Mouse (Mus musculus): ENCODE measurements at regions not wholly inside any gene's neighbourhood (a gene's known extent, or its start where the extent isn't known, plus 50 kb on each side); places are given as distances from the start of the nearest gene placed in this dataset.
"Not testable (repeated sequence)": the region's sequence is repeated elsewhere in the genome, so short reads cannot be mapped to it uniquely, and the experiment has no call there.

DNA sequence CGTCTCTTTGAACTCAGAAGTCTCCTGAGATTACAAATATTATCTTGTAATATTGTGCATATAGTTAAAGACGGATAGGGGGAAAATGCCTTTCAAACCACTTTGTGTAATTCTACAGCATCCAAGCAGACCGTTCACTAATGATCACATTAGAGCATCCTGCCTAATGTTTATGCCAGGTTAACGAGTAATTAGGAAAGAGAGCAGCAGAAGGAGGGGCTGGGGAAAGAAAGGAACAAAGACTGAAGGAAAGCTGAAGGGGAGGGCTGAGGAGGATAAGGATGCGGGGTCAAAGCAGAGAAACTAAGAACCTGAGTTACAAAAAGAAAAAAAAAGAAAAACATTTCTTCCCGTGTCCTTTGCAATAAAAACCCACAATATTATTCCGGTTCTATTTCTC is 226.7 kb upstream of the Gpc6 start:
- Histone ChIP-seq H3K9me3 (ENCODE audit: control insufficient read depth, low read length) (no peaks in the 10 kb centered on the region), H3K4me2 (ENCODE audit: low read length) (no peak overlapping the region), H3K36me3 (ENCODE audit: control insufficient read depth, insufficient read depth, low read length) (no peaks in the 10 kb centered on the region), H3K4me1 (ENCODE audit: control insufficient read depth, insufficient read depth, low read depth, low read length) (no peaks in the 10 kb centered on the region), H3K27me3 (replicated peaks; ENCODE audit: control insufficient read depth, insufficient read depth, low read length) (no peaks in the 10 kb centered on the region), H3K9ac (ENCODE audit: low read depth, low read length) (no peak overlapping the region), H3K4me3 (ENCODE audit: low read length) (no peak overlapping the region), H3K27ac (ENCODE audit: low read depth, low read length) (no peak overlapping the region)
- WGBS = 63% methylated on average over 7 of the region's 7 CpGs
- ATAC-seq = no peak

DNA sequence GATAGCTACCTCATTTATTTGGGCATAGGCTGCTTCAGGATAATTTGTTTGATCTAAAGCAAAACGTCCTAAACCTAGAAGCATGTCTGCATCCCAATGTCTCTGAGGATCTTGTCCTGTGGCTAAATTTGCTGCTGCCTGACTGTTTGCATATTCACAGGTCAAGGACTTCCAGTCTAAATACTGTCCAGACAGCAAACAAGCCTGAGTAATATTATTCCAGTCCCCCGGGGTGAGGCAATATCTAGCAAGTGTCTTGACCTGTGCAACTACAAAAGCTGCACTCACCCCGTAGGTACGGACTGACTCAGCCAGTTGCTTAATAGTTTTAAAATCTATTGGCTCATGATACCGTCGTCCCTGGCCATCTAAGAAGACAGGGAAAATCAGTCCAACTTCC is 190.5 kb upstream of the Gpc6 start:
- not testable (repeated sequence) for H3K9ac ChIP-seq (ENCODE audit: low read depth, low read length); H3K4me2 ChIP-seq (ENCODE audit: low read length); H3K27me3 ChIP-seq (replicated peaks; ENCODE audit: control insufficient read depth, insufficient read depth, low read length); H3K27ac ChIP-seq (ENCODE audit: low read depth, low read length); H3K4me1 ChIP-seq (ENCODE audit: control insufficient read depth, insufficient read depth, low read depth, low read length); H3K9me3 ChIP-seq (ENCODE audit: control insufficient read depth, low read length); H3K4me3 ChIP-seq (ENCODE audit: low read length); H3K36me3 ChIP-seq (ENCODE audit: control insufficient read depth, insufficient read depth, low read length); ATAC-seq
- WGBS = 63% methylated on average over 6 of the region's 6 CpGs

DNA sequence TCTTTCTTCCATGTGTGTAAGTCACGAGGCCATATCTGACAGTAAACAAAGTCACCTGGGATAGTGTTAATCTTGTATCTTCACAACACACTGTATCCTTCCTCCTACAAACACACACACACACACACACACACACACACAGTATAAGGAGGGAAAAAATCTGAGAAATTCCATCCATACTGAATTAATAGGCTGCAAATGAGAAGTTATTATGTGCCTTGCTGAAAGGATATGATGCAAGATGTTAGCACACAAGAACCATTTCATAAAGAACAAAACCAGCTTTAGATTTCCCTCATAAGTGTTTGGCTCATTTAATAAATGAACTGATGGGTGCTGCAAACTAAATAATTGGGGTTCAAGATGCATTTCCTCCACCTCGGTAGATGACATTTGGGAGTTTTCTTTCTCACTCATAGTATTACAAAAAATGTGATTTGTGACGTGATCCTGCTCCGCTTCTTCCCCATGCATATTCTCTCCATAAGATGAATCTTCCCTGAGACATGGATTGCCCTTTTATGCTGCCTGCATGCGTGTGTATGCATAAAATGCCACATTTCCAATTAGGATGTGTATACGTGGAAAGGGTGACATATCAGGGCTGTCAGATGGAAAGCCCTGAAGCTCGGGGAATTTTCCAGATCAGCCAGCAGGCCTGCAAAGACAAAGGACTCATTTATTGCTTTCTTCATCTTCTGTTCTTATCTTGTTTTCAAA is 170.5 kb upstream of the Gpc6 start:
- no peak overlapping the region for H3K4me3 ChIP-seq (ENCODE audit: low read length)
- no peak overlapping the region for H3K27ac ChIP-seq (ENCODE audit: low read depth, low read length)
- no peaks in the 10 kb centered on the region for H3K9me3 ChIP-seq (ENCODE audit: control insufficient read depth, low read length)
- H3K9ac ChIP-seq (ENCODE audit: low read depth, low read length) = no peak overlapping the region
- WGBS = 78% methylated on average over 7 of the region's 7 CpGs
- no peaks in the 10 kb centered on the region for H3K27me3 ChIP-seq (replicated peaks; ENCODE audit: control insufficient read depth, insufficient read depth, low read length)
- ATAC-seq = no peak
- H3K4me2 ChIP-seq (ENCODE audit: low read length) = no peak overlapping the region
- H3K36me3 ChIP-seq (ENCODE audit: control insufficient read depth, insufficient read depth, low read length) = no peaks in the 10 kb centered on the region
- no peaks in the 10 kb centered on the region for H3K4me1 ChIP-seq (ENCODE audit: control insufficient read depth, insufficient read depth, low read depth, low read length)

DNA sequence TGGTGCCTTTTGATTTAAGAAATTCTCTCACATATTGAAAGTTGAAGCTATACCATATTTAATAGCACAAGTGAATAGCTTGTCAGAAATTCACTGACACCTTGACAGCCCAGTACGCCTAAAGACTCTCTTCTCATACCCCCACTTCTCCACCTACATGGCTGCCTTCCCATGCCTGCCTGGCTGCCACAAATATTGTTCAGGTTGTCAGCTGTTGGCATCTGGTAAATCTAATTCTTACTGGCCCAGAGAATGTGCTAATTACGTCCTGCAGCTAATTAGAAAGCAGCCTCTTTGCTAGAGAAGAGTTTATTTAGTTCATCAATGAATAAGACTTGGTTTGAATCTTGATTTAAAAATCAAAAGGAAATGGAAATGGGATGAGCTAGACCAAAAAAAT is 163.7 kb upstream of the Gpc6 start:
- ATAC-seq = no peak

DNA sequence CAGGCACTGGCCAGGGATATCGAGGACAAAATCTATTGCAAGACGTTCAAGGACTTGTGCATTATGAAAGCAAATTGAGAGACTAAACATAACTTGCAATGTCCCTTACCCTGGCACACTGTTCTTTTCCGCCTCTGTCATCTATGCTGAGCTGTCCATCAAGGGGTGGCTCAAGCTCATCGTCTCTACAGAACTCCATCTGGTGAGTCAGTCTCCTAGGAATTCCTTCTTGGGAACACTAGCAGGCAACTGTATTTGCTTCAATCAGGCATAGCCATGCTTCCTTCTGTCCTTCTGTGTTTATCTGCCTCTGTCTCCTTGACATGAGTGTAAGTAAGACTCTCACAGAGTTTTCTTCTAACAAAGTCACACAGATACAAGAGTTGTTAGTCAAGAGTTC is 154.0 kb upstream of the Gpc6 start:
- H3K9ac ChIP-seq (ENCODE audit: low read depth, low read length) = no peak overlapping the region
- 86% methylated on average over 4 of the region's 4 CpGs for WGBS
- H3K4me1 ChIP-seq (ENCODE audit: control insufficient read depth, insufficient read depth, low read depth, low read length) = no peaks in the 10 kb centered on the region
- no peak overlapping the region for H3K27ac ChIP-seq (ENCODE audit: low read depth, low read length)
- no peak overlapping the region for H3K4me2 ChIP-seq (ENCODE audit: low read length)
- no peaks in the 10 kb centered on the region for H3K9me3 ChIP-seq (ENCODE audit: control insufficient read depth, low read length)
- no peaks in the 10 kb centered on the region for H3K27me3 ChIP-seq (replicated peaks; ENCODE audit: control insufficient read depth, insufficient read depth, low read length)
- ATAC-seq = no peak
- no peak overlapping the region for H3K4me3 ChIP-seq (ENCODE audit: low read length)
- H3K36me3 ChIP-seq (ENCODE audit: control insufficient read depth, insufficient read depth, low read length) = no peaks in the 10 kb centered on the region

More for the DNA sequence above, 163.7 kb upstream of the Gpc6 start:
- Histone ChIP-seq H3K36me3 (ENCODE audit: control insufficient read depth, insufficient read depth, low read length) (no peaks in the 10 kb centered on the region), H3K4me2 (ENCODE audit: low read length) (no peak overlapping the region), H3K4me3 (ENCODE audit: low read length) (no peak overlapping the region), H3K27ac (ENCODE audit: low read depth, low read length) (no peak overlapping the region), H3K9ac (ENCODE audit: low read depth, low read length) (no peak overlapping the region), H3K4me1 (ENCODE audit: control insufficient read depth, insufficient read depth, low read depth, low read length) (no peaks in the 10 kb centered on the region), H3K27me3 (replicated peaks; ENCODE audit: control insufficient read depth, insufficient read depth, low read length) (no peaks in the 10 kb centered on the region), H3K9me3 (ENCODE audit: control insufficient read depth, low read length) (no peaks in the 10 kb centered on the region)
- WGBS = 50% methylated on average over 2 of the region's 2 CpGs

DNA sequence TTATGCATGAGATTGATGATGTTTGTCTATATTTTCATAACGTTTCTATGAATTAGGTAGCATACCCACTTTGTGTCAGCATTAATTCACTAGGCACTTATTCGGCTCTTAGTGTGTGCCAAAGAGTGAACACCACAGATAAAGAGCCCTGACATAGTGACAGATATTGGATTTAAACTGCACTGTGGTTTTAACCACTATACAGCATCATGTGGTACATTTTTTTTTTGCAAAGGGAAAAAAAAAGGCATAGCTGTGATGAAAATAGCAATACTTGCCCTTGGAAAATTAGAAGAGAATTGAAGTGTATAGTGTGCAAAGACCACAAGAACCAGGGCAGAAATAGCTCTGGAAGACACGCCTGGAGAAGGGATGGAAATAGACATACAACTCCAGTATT is 153.4 kb upstream of the Gpc6 start:
- Histone ChIP-seq H3K4me3 (ENCODE audit: low read length) (no peak overlapping the region), H3K9ac (ENCODE audit: low read depth, low read length) (no peak overlapping the region), H3K4me1 (ENCODE audit: control insufficient read depth, insufficient read depth, low read depth, low read length) (no peaks in the 10 kb centered on the region), H3K9me3 (ENCODE audit: control insufficient read depth, low read length) (no peaks in the 10 kb centered on the region), H3K4me2 (ENCODE audit: low read length) (no peak overlapping the region), H3K36me3 (ENCODE audit: control insufficient read depth, insufficient read depth, low read length) (no peaks in the 10 kb centered on the region), H3K27me3 (replicated peaks; ENCODE audit: control insufficient read depth, insufficient read depth, low read length) (no peaks in the 10 kb centered on the region), H3K27ac (ENCODE audit: low read depth, low read length) (no peak overlapping the region)
- ATAC-seq = no peak
- 90% methylated on average over 3 of the region's 3 CpGs for WGBS

DNA sequence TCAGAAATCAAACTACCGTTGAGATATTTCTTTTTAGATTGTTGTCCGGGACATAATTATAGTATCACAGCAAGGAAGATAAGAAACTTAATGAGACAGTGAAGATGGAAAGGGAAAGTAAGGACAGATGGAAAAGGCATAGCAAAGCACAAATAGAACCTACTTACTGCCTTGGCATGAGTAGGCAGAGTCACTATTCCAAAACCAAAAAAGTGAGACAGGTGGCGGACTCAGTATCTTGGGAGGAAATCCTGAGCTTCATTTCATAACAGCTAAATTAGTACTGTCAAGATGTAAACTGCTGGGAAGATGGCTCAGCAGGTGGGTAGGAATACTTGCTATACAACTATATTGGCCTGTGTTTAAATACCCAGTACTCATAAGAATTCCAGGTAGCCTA is 145.5 kb upstream of the Gpc6 start:
- no peaks in the 10 kb centered on the region for H3K36me3 ChIP-seq (ENCODE audit: control insufficient read depth, insufficient read depth, low read length)
- H3K9me3 ChIP-seq (ENCODE audit: control insufficient read depth, low read length) = no peaks in the 10 kb centered on the region
- H3K9ac ChIP-seq (ENCODE audit: low read depth, low read length) = no peak overlapping the region
- 91% methylated on average over 3 of the region's 3 CpGs for WGBS
- H3K4me2 ChIP-seq (ENCODE audit: low read length) = no peak overlapping the region
- H3K4me3 ChIP-seq (ENCODE audit: low read length) = no peak overlapping the region
- ATAC-seq = no peak
- H3K27ac ChIP-seq (ENCODE audit: low read depth, low read length) = no peak overlapping the region
- H3K27me3 ChIP-seq (replicated peaks; ENCODE audit: control insufficient read depth, insufficient read depth, low read length) = no peaks in the 10 kb centered on the region
- H3K4me1 ChIP-seq (ENCODE audit: control insufficient read depth, insufficient read depth, low read depth, low read length) = no peaks in the 10 kb centered on the region

DNA sequence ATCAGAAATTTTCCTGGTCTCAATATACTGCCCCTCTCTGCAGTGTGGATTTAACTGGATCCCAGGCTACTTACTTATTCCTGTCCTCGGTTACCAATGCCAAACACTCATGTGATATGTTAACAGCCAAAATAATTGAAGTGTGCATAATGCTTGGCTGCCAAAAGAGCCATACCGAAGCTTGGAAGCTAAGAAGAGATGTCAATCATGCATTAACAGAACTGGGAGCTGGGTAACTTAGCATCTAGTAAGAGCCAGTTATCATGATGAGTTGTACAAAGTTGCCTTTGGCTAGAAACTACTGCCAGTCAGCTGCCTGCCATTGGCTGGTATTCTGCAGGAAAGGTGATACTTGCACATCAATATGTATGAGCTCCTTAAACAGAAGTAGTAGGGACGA is 141.3 kb upstream of the Gpc6 start:
- no peaks in the 10 kb centered on the region for H3K36me3 ChIP-seq (ENCODE audit: control insufficient read depth, insufficient read depth, low read length)
- no peak overlapping the region for H3K4me3 ChIP-seq (ENCODE audit: low read length)
- ATAC-seq = no peak
- H3K4me2 ChIP-seq (ENCODE audit: low read length) = no peak overlapping the region
- no peaks in the 10 kb centered on the region for H3K4me1 ChIP-seq (ENCODE audit: control insufficient read depth, insufficient read depth, low read depth, low read length)
- H3K27ac ChIP-seq (ENCODE audit: low read depth, low read length) = no peak overlapping the region
- H3K27me3 ChIP-seq (replicated peaks; ENCODE audit: control insufficient read depth, insufficient read depth, low read length) = no peaks in the 10 kb centered on the region
- no peaks in the 10 kb centered on the region for H3K9me3 ChIP-seq (ENCODE audit: control insufficient read depth, low read length)
- 57% methylated on average over 3 of the region's 3 CpGs for WGBS
- H3K9ac ChIP-seq (ENCODE audit: low read depth, low read length) = no peak overlapping the region

DNA sequence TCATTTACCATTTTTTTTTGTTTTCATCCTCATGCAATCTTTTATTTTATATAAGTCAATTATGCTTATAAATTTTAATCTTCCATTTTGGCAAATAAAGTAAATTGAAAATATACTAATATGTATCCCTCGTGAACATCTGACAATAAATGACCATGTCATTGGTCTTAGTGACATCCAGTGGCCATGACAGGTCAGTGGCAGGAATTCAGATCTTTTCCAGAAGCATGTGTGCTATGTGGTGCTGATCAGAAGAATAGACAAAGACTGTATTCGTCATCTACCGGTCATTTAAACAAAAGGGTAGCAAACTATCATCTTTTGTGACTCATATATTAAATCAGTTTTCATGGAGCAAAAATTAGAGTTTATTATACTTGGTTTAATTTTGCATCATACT is 118.6 kb upstream of the Gpc6 start:
- no peak overlapping the region for H3K4me3 ChIP-seq (ENCODE audit: low read length)
- 77% methylated on average over 3 of the region's 3 CpGs for WGBS
- no peak overlapping the region for H3K4me2 ChIP-seq (ENCODE audit: low read length)
- no peaks in the 10 kb centered on the region for H3K4me1 ChIP-seq (ENCODE audit: control insufficient read depth, insufficient read depth, low read depth, low read length)
- no peak overlapping the region for H3K27ac ChIP-seq (ENCODE audit: low read depth, low read length)
- no peak overlapping the region for H3K9ac ChIP-seq (ENCODE audit: low read depth, low read length)
- no peak for ATAC-seq
- H3K27me3 ChIP-seq (replicated peaks; ENCODE audit: control insufficient read depth, insufficient read depth, low read length) = no peaks in the 10 kb centered on the region
- no peaks in the 10 kb centered on the region for H3K9me3 ChIP-seq (ENCODE audit: control insufficient read depth, low read length)
- no peaks in the 10 kb centered on the region for H3K36me3 ChIP-seq (ENCODE audit: control insufficient read depth, insufficient read depth, low read length)

DNA sequence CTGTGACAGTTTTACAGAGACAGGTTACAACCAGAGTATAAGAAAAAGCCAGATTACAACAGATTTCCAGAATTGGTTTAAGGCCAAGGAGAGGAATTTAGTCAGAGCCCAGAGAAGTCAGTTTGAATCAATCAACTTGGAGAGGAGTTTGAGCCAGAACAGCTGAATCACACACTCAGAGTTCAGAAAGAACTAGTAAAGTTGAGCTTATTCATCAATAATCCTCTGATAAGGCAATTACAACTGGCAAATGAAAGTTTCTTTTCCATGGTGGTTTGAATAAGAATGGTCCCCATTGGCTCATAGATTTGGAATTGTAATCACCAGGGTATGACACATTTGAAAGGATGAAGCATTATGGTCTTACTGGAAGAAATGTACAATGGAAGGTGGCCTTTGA is 116.5 kb upstream of the Gpc6 start:
- no peaks in the 10 kb centered on the region for H3K27me3 ChIP-seq (replicated peaks; ENCODE audit: control insufficient read depth, insufficient read depth, low read length)
- no peaks in the 10 kb centered on the region for H3K9me3 ChIP-seq (ENCODE audit: control insufficient read depth, low read length)
- no peak overlapping the region for H3K4me3 ChIP-seq (ENCODE audit: low read length)
- no peak for ATAC-seq
- no peak overlapping the region for H3K9ac ChIP-seq (ENCODE audit: low read depth, low read length)
- H3K36me3 ChIP-seq (ENCODE audit: control insufficient read depth, insufficient read depth, low read length) = no peaks in the 10 kb centered on the region
- H3K4me1 ChIP-seq (ENCODE audit: control insufficient read depth, insufficient read depth, low read depth, low read length) = no peaks in the 10 kb centered on the region
- H3K27ac ChIP-seq (ENCODE audit: low read depth, low read length) = no peak overlapping the region
- H3K4me2 ChIP-seq (ENCODE audit: low read length) = no peak overlapping the region
